Mouse (Mus musculus) cortical plate, adult 2 months (tissue): Measurements from ENCODE around the gene Lsm4.

ENCODE experiments used
- CTCF ChIP-seq: fragments of 200-500 bp; IDR thresholded peaks from 2 replicates; pipeline ENCODE4 v1.5.1; 2011; ENCODE audit warnings: mild to moderate bottlenecking, control low read depth, low read length; ENCODE audit not compliant: insufficient read depth; ENCODE audit errors: extremely low read depth
- POLR2A ChIP-seq: fragments of 200-500 bp; IDR thresholded peaks from 2 replicates; pipeline ENCODE4 v1.6.1; 2011; ENCODE audit warnings: mild to moderate bottlenecking, low read length, control low read depth; ENCODE audit not compliant: insufficient read depth; ENCODE audit errors: extremely low read depth

DNA sequence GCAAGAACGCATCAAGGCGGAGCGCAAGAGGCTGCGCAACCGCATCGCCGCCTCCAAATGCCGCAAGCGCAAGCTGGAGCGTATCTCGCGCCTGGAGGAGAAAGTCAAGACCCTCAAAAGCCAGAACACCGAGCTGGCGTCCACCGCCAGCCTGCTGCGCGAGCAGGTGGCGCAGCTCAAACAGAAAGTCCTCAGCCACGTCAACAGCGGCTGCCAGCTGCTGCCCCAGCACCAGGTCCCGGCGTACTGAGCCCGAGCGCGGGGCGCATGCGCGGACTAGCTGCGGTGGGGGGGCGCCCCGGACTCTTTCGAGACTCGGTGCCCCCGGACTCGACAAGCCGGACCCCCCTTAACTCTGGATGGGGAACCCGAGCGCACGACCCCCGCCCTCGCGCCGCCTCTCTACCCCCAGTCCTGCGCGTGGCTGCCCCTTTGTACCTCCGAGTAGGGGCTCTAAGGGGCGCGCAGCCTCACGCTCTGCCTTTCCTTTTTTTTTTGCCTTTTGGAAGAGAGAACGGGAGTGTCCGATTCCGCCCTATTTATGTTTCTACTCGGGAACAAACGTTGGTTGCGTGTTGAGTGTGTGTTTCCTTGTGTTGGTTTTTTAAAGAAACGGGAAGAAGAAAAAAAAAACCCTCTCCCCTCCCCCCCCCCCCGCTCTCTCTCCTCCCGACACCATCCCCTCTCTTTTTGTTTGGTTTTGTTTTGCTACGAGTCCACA, 26.9 kb downstream of the Lsm4 start:
- peak; percentile 87 for TF ChIP-seq POLR2A
- no peak for TF ChIP-seq CTCF
